Mouse (Mus musculus): ENCODE measurements at regions not wholly inside any gene's neighbourhood (a gene's known extent, or its start where the extent isn't known, plus 50 kb on each side); places are given as distances from the start of the nearest gene placed in this dataset.

GRCm38 (mm10) chr6:70067716-70068415, 724.2 kb downstream of the Rpia start:
- TF ChIP-seq POLR2A (IDR thresholded peaks at IDR 0.05; ENCODE audit: control insufficient read depth, low read depth, low read length) (no peak), CTCF (IDR thresholded peaks at IDR 0.05; ENCODE audit: control insufficient read depth, insufficient read depth, insufficient replicate concordance, low read depth, low read length) (no peak)

Data from testis, adult 2 months (tissue).